Mouse (Mus musculus): ENCODE measurements around the gene Pcgf5.

The Pcgf5 gene

DNA sequence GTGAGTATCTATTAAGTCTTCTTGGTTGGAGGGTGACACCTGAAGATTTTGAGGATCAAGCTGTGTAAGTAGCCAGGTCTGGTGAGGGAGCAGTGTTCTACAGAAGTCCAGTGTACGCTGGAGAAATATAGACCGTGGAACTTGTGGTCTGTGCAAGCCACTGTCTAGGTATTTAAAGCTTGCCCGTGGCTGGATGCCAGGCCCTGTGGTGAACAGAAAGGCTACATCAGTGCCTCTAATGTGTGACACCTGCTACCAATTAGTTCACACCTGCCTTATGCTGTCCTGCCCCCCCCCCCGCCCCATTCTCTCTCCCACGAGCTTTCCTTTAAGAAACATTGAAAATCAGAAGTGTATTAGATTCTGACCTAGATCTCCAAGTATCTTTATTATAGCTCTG is 40.4 kb downstream of the Pcgf5 start:
- DNase-seq (ENCODE audit: low spot score): no peak

DNA sequence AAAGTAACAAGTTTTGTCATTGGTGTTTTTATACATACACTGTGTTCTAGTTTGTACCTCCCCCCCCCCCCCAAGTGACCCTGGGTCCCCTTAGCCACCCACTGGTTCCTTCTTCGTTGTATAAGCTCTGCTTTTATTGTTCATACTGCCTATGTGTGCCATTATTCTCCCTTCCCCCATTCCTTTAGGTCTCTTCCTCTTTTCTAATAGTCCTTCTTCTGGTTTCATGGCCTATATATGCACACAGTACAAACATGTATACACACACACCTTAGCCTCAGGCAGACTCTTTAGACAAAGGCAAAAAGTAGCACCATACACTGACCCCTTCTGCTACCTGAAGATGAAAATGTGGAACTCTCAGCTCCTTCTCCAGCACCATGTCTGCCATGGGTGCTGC is 42.6 kb downstream of the Pcgf5 start:
- DNase-seq (ENCODE audit: low spot score): no peak

DNA sequence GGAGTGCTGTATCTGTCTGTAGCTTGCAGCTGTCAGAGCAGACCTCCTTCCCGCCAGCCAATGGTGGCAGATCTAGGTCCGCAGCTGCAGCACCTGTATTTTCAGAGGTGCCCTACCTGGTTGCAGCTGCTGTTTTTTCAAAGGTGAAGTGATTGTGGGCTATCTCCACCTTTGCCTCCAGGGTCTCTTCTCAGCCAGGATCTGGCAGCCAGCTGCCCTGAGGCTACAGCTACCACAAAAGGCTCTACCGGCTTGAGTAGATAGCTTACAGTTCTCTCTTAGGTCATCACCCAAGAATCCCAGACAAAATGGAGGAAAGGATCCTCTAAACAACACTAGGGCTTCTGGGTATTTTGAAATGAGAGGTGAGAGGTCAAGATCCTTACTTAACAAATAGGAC is 50.4 kb downstream of the Pcgf5 start:
- no peak for DNase-seq (ENCODE audit: low spot score)

DNA sequence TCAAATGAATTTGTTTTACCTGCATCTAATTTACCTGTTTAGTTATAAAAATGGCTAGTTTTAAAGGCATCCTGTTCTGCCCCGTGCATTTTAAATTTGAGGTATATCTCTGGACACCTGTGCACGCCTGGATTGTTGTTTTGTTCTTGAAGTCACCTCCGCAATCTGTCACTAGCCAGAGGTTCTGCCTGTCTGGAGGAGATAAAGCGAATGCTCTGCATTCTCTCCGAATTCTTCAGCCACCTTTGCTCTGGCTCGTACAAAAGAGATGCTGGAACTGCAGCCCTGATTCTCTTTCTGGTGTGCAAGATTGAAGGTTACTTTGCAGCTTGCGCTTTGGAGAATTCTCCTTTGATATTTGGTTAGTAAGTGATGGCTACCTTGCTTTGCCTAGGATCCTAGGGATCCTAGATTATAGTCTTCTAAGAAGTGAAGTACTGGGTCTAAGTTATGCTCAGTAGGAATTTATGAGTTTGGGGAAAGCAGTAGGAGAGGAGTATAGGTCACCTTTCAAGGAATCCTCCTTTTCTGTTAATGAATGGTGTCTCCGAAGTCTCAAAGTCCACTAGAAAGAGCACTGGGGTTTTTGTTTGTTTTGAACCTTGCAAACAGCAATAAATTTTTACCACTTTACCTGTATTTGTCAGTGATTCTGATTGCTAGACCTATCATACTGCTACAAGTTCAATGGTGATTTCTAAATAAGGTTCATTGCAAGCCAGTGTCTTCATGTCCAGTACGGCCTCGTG is 60.4 kb downstream of the Pcgf5 start:
- DNase-seq (ENCODE audit: low spot score): no peak

DNA sequence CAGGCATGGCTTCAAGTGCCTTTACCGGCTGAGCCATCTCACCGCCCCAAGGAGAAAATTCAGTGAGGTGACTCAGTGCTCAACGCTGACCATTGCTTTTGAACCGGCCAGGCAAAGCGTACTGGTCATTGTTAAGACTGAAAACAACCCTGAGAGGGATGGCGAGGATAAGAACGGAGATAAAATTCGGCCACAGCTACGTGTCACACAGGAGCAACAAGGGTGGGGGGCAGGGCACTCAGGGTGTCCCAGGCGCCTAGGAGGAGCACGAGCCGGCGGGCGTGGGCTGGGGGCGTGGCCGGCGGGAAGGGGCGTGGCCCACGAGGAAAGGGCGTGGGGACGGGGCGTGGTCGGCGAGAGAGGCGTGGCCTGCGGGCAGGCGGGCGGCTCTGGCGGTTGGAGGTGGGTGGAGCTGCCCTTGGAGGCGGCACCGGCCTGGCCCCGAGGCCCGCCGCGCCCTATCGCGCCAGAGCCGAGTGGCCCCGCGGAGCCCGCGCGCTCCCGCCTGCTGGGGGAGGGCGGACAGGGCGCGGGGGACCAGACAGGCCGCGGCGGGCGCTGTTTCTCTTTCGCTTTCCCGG is 61.3 kb downstream of the Pcgf5 start:
- peak; percentile 90 for DNase-seq (ENCODE audit: low spot score)

DNA sequence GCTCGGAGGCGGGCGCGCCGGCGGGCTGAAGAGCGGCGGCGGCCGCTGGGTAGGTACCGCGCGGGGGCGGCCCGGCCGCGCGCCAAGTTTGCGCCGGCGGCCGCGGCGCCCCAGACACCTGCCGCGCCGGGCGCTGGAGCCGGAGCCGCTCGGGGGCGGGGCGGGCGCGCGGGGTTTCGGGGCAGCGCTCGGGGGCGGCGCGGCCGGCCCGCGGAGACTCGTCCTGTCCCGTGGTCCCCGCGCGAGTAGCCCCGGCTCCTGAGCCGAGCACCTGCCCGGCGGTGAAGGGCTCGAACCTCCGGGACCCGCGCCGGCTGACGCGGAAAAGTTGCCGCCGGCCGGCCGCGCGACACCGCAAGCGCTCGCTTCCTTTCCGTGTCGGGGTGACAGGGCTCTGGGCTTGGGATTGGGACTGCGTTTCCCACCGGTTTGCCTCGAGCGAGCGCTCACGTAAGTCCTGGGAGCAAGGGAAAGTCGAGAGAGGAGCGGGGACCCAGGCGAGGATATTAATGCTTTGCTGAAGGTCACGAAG is 61.8 kb downstream of the Pcgf5 start:
- DNase-seq (ENCODE audit: low spot score): peak; percentile 24

DNA sequence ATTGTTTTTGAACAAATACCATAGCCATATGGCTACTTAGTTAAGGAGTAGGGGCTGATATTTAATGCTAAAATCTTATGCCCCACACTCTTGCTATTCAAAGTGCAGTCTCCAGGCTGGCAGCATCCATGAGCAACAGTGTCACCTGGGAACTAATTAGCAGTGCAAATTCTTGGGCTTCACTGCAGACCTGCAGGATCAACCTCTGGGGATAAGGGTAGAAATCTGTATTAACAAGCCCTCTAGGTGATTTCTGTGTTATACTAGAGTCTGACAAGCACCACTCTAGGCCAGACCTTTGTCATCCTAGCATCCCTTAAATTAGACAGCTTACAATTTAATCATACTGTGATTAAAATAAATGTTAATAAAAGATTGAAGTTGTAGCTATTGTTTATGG is 71.8 kb downstream of the Pcgf5 start:
- no peak for DNase-seq (ENCODE audit: low spot score)

DNA sequence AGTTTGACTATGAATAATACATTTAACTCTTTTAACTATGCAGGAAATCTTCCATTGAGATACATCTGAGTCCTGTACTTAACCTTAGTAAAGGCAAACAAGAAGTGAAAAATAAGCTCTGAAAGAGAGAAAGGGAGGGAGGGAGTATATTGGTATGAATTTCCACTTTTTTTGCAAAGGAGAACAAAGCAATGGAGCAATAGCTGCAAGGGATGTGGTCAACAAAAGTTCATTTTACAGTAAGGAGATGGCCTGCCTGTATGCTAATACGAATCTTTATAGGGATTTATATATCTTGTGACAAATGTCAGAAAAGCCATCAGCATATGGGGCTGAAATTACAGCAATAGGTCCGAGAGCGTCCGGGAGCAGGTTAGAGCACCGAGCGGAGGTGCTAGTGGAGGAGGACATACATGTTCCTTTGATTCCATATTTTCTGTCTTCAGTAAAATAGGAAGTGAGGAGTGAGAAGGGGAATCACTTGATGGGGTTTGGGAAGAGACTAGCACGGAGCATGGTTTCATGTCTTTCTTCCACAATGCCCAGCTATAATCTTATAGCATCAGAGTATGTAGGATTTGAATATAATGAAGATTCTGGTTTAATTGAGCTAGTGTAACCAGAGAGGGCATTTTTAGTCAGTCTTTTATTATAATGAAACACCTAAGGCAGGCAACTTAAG is 79.2 kb downstream of the Pcgf5 start:
- DNase-seq (ENCODE audit: low spot score): no peak

DNA sequence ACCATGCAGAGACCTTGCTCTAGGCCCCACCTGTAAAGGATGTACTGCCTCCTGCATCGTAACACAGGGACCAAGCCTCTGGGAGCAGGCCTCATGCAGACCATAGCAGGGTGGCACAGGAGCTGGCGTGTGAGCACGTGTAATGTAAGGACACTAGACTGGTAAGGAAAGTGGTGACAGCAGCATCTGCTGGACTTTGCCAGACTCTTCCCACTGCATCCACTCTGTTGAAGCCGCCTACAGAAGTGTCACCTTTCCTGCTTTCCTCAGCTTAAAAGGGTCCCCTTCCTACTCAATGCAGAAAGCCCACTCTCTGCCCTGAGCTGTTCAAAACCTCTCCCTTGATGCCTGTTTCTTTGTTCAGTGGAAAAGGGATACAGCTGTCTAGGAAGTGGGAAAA is 80.0 kb downstream of the Pcgf5 start:
- no peak for DNase-seq (ENCODE audit: low spot score)

DNA sequence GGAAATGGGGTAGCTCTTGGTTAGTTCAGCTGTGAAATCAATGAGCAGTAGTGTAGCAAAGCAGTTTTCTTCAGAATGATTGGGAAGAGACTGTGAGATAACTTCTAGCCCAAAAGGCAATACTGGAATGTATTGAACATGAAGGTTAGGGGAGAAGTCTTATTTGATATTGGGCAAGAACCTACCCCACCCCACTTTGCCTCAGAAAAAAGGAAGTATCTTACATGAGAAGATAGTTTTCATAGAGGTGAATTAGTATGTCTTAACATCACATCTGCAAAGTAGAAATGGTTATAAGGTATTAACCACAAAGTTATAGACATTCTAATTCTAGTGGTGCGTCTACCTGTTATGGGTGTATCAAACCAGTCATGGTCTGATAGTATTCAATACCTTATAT is 81.2 kb downstream of the Pcgf5 start:
- DNase-seq (ENCODE audit: low spot score): no peak

DNA sequence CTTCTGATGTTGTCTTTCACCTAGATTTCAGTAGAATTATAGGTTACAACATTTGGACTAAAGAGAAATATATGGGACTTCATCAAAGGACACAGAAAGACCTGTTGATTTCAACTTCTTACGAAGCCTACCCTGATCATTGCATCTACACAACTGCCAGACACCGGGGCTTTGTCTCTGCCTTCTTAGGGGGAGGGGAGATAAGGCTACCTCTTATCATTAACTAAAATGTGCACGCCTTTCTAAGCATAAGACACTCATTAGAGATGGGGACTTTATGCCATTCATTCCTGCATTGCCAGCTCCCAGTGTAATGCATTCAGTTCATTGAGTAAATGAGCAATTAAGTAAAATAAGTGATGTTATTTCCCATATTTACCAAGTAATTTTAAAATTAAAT is 85.1 kb downstream of the Pcgf5 start:
- DNase-seq (ENCODE audit: low spot score): no peak

DNA sequence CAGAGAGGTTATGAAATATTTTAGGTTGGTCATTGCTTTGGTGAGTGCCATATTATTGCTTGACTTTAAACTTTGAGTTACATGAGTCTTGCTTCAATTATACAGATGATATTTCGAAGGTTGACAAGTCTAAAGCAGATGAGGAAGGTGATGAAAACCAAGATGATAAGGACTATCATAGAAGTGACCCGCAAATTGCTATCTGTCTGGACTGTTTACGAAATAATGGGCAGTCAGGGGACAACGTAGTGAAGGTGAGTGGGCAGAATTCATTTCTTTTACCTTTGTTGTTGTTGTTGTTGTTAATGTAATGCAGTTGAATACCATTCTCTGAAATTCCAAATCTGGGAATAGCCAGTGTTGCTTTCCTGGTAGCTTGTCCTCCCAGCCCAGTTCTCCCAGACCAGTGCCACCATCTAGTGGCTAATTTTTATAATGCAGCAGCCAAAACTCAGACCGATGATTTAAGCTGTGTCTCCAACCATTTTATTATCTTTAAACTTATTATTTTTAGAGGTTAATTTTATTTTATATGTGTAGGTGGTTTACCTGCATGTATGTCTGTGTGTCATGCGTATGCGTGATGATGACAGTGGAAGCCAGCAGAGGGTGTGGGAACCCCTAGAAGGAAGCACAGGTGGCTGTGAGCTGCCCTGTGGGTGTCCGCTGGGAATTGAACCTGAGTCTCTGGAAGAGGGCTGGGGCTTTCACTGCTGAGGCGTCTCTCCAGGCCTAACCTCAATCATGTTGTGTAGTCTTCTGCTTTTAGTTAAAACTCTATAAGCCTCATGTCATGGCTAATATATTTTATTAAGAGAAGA is 92.0 kb downstream of the Pcgf5 start:
- no peak for DNase-seq (ENCODE audit: low spot score)

DNA sequence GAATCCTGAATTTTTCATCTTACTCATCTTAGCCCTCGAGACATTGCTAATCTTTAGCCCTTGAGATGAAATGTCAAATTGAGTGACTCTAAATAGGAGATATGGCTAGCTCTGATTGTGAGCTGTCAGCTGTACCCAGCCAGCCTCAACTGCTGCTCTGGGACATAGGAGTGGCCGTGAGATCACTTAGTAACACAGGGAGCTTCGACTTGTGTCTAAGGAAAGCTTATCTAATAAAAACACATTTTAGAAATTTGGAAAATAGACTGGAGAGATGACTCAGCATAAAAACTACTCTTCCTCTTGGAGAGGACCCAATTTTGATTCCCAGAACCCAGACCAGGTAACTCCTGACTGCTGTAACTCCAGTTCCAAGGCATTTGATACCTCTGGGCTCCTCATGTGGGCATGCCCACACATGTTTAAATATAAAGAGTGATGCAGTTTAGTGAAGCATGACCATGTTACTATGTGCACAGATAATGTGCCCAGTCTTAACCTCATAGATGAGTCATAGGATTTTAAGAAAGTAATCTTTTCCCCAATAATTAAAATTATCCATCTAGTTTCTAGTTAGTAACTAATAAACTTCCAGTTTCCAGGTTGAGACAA is 103.0 kb downstream of the Pcgf5 start:
- DNase-seq (ENCODE audit: low spot score): peak; percentile 74

DNA sequence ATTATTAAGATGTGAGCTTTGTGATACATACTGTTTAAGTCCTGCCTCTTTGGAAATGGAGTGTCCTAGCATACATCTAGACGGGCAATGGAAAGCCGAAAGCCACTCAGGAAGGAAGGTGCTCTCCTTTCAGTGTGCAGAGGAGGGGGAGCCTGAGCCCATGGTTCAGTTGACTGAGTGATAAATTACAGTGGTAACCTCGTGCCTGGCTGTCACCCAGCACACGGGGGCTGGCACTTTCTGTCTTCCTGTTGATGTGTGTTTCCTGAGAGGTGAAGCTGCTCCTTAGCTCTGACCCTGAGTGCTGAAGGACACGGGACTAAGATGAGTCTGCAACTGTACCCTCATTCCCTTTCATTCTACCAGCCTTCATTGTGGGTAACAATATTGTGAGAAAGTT is 103.6 kb downstream of the Pcgf5 start:
- no peak for DNase-seq (ENCODE audit: low spot score)

DNA sequence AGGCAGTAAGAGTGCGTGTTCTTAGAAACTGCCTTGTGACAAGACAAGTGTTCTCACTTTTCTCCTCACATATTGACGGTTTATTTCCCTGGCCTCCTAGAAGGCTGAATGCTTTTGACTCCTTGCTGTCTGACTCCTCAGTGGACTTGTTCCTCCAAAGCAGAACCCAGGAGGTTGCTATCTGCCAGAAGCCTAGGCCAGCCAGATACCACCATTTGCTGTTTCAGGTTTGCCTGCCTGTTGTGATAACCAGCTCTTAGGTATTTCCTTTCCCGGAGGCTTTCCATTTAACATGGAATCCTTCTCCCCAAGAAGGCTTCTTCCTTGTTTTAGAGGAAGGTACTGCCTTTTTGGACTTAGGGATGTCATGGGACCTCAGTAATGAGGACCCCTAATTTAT is 104.1 kb downstream of the Pcgf5 start:
- peak; percentile 50 for DNase-seq (ENCODE audit: low spot score)

DNA sequence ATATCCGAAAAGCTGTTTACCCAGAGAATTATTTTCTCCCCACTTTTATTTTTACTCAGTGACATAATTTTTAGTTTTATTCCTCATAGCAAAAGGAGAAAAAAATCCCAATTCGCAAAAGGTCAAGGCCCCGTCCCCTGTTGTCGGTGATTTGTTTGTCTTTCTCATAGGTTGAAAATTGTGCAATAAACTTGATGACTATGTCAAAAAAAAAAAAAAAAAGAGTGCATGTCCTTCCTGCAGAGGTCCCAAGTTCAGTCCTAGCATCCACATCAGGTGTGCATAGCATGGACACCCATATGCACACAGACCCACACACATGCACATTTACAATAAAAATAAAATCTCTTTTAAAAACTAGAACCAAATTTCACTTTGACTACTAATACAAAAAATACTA is 105.3 kb downstream of the Pcgf5 start:
- DNase-seq (ENCODE audit: low spot score): no peak

DNA sequence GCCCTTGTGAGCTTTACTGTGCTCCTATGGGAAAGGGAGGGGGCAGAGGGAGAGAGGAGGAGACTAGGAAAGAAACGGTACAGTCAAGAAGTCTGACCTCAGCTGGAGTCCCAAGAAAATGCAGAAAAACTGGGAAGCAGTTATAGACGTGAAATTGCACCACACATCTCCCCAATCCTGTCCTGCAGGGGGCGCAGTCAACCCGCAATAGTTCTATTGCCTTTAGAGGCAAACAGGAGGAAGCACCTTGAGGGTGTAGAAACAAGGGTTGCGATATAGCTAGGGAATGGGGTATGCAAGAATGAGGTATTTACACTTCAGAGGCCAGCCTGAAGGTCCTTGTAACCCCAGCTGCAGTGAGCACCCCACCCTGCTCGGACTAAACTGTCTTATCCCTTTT is 122.0 kb downstream of the Pcgf5 start:
- no peak for DNase-seq (ENCODE audit: low spot score)

DNA sequence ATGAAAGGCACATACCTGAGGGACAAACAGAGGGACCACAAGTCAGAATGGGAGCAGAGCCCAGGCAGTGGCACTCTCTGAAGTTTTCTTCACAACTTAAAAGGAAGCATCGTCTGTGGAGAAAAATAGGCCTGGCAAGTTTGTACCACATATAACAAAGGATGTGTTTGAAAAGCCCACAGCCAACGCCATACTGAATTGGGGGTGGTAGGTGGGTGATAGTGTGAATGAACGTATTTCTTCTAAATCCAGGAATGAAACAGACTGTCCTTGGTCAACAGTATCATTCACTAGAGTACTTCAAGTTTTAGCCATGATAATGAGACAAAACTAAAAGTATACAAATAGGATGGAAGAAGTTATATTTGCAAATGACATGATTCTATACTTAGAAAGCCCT is 123.2 kb downstream of the Pcgf5 start:
- DNase-seq (ENCODE audit: low spot score): no peak

DNA sequence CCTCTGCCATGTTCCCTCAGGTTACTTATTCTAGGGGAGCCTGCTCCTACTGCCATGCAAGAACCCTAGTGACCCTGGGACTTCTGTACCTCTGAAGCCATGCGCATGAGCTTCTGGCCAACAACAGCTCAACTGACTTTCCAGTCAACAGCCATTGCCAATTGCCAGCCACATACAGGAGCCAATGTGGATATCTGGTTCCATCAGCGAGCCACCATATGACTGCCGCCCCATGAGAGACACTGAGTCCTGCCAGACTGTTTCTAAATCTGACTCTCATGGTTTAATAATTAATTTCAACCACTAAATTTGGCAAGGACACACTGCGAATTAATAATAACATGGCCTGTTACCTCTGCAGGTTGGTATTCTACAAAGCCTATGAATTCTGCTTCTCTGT is 128.5 kb downstream of the Pcgf5 start:
- DNase-seq (ENCODE audit: low spot score): no peak

DNA sequence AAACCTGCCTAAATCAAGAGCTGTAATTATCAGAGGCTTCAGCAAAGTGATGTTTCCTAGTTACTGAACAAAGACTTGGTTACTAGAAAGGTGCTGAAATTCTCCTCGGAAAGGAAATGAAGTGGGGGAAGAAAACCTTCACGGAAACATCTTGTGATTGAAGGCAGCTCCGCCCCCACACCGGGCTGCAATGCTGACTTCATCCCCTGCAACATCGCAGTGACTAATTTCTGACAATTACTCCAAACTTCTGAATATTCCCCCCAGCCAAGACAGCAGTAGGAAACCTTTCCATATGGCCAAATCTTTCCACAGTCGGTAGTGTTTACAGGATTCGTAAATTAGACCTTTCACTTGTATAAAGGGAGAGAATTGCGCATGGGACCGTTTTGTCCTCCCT is 129.0 kb downstream of the Pcgf5 start:
- no peak for DNase-seq (ENCODE audit: low spot score)

DNA sequence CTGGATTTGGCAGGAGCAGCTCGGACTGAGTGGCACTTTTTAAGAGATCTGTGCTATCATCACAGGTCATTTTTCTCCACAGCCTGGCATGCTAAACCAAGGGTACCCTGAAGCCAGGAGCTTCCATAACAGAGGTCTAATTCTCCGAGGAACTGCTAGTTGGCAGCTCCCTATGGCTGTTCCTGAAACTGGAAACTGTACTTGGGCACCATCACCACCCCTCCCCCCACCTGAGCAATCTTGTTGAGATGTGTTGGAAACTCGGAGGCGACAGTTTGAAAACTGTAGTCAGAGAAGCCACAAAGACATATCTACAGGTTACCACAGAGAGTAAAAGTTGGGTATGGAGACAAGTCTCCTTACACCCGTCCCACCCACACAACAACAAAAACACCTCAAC is 129.6 kb downstream of the Pcgf5 start:
- DNase-seq (ENCODE audit: low spot score): no peak

DNA sequence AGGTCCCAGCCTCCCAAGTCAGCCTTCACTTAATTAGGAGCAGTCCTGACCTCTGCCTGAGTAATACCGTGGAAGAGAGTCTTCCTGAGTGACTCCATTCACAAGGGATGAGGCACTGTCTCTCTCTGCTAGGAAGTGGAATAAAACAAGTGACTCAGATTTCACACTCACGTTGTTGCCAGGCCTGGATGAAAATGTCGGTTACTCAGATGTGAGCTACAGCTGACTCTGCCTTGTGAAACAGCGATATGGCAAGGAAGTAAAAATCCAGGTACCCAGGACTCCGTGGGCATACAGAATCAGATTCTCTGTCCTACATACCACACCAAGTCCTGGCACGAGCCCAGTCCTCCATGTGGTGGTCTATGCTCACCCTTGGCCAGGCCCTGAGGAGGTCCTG is 142.8 kb downstream of the Pcgf5 start:
- DNase-seq (ENCODE audit: low spot score): no peak

Measured in c-Kit-positive CD71-positive TER-119-positive erythroid progenitor cells, embryonic 14.5 days (primary cell).